Mouse (Mus musculus): Measurements from ENCODE around the gene Slc24a3. TPM values are rescaled to one million over a fixed set of nuclear protein-coding genes. Genes with fewer than 3 reads are reported as not detected.
A peak's percentile ranks its signal among the peaks of the same experiment; 100 is the strongest.

Gene Slc24a3
- total and polyA plus RNA-seq, 2 experiments from 2014 or later, result 27.0 to 40.6 TPM

- TF ChIP-seq CTCF (IDR thresholded peaks at IDR 0.05; ENCODE audit: low read depth), result no peak
- ATAC-seq, result peak; percentile 61
- Histone ChIP-seq H3K9me3 (ENCODE audit: low read length) (no peaks in the 10 kb centered on the region), H3K4me1 (ENCODE audit: insufficient read depth) (no peaks in the 10 kb centered on the region), H3K9ac (no peak overlapping the region), H3K27me3 (ENCODE audit: insufficient read depth, low read length) (no peaks in the 10 kb centered on the region), H3K27ac (ENCODE audit: low read depth, low read length) (no peak overlapping the region), H3K4me2 (ENCODE audit: low read depth) (no peak overlapping the region), H3K36me3 (ENCODE audit: insufficient read depth) (no peaks in the 10 kb centered on the region), H3K4me3 (ENCODE audit: low read depth, low read length) (no peak overlapping the region)
- 43% methylated on average over 6 of the region's 6 CpGs for WGBS
- peak; percentile 17 for DNase-seq
These were observed 463.7 kb downstream of the Slc24a3 start for GRCm38 (mm10) chr2:145631123-145631798.

GRCm38 (mm10) chr2:145631799-145632174, 464.2 kb downstream of the Slc24a3 start:
- H3K4me3 ChIP-seq (ENCODE audit: low read depth, low read length), result no peak overlapping the region
- no peaks in the 10 kb centered on the region for H3K4me1 ChIP-seq (ENCODE audit: insufficient read depth)
- ATAC-seq (peak; percentile 34; the same call in 1 of the 2 replicates), DNase-seq (no peak)
- H3K9me3 ChIP-seq (ENCODE audit: low read length), result no peaks in the 10 kb centered on the region
- H3K9ac ChIP-seq, result no peak overlapping the region
- H3K27me3 ChIP-seq (ENCODE audit: insufficient read depth, low read length), result no peaks in the 10 kb centered on the region
- 24% methylated on average over 4 of the region's 4 CpGs for WGBS
- H3K27ac ChIP-seq (ENCODE audit: low read depth, low read length), result no peak overlapping the region
- TF ChIP-seq CTCF (IDR thresholded peaks at IDR 0.05; ENCODE audit: low read depth), result no peak
- H3K4me2 ChIP-seq (ENCODE audit: low read depth), result no peak overlapping the region
- H3K36me3 ChIP-seq (ENCODE audit: insufficient read depth), result no peaks in the 10 kb centered on the region

- Histone ChIP-seq H3K27ac (ENCODE audit: low read depth, low read length) (no peak overlapping the region), H3K4me3 (ENCODE audit: low read depth, low read length) (no peak overlapping the region), H3K27me3 (ENCODE audit: insufficient read depth, low read length) (no peaks in the 10 kb centered on the region), H3K9me3 (ENCODE audit: low read length) (no peaks in the 10 kb centered on the region), H3K4me1 (ENCODE audit: insufficient read depth) (no peaks in the 10 kb centered on the region), H3K36me3 (ENCODE audit: insufficient read depth) (no peaks in the 10 kb centered on the region), H3K4me2 (ENCODE audit: low read depth) (no peak overlapping the region), H3K9ac (no peak overlapping the region)
- WGBS, result 59% methylated on average over 5 of the region's 5 CpGs
- DNase-seq (peak; percentile 74), ATAC-seq (peak; percentile 53; the same call in 1 of the 2 replicates)
- no peak for TF ChIP-seq CTCF (IDR thresholded peaks at IDR 0.05; ENCODE audit: low read depth)
These were observed 466.3 kb downstream of the Slc24a3 start for GRCm38 (mm10) chr2:145633811-145634210.

GRCm38 (mm10) chr2:145640255-145640984, 472.9 kb downstream of the Slc24a3 start:
- no peak for TF ChIP-seq CTCF (IDR thresholded peaks at IDR 0.05; ENCODE audit: low read depth)
- Histone ChIP-seq H3K4me1 (ENCODE audit: insufficient read depth) (no peaks in the 10 kb centered on the region), H3K9ac (no peak overlapping the region), H3K4me3 (ENCODE audit: low read depth, low read length) (no peak overlapping the region), H3K4me2 (ENCODE audit: low read depth) (no peak overlapping the region), H3K27ac (ENCODE audit: low read depth, low read length) (no peak overlapping the region), H3K9me3 (ENCODE audit: low read length) (no peaks in the 10 kb centered on the region), H3K27me3 (ENCODE audit: insufficient read depth, low read length) (no peaks in the 10 kb centered on the region), H3K36me3 (ENCODE audit: insufficient read depth) (no peaks in the 10 kb centered on the region)
- ATAC-seq, result no peak
- 79% methylated on average over 21 of the region's 21 CpGs for WGBS
- DNase-seq, result no peak

GRCm38 (mm10) chr2:145655373-145655960, 487.9 kb downstream of the Slc24a3 start:
- Histone ChIP-seq H3K27ac (ENCODE audit: low read depth, low read length) (no peak overlapping the region), H3K9me3 (ENCODE audit: low read length) (no peaks in the 10 kb centered on the region), H3K36me3 (ENCODE audit: insufficient read depth) (no peaks in the 10 kb centered on the region), H3K27me3 (ENCODE audit: insufficient read depth, low read length) (no peaks in the 10 kb centered on the region), H3K4me1 (ENCODE audit: insufficient read depth) (no peaks in the 10 kb centered on the region), H3K4me2 (ENCODE audit: low read depth) (no peak overlapping the region), H3K9ac (no peak overlapping the region), H3K4me3 (ENCODE audit: low read depth, low read length) (no peak overlapping the region)
- ATAC-seq (no peak), DNase-seq (no peak)
- TF ChIP-seq CTCF (IDR thresholded peaks at IDR 0.05; ENCODE audit: low read depth), result 0 out of 2 replicates have a peak, but pooled peaks have one; percentile 3
- WGBS, result 38% methylated on average over 12 of the region's 12 CpGs

- no peaks in the 10 kb centered on the region for H3K27me3 ChIP-seq (ENCODE audit: insufficient read depth, low read length)
- no peak overlapping the region for H3K27ac ChIP-seq (ENCODE audit: low read depth, low read length)
- no peaks in the 10 kb centered on the region for H3K36me3 ChIP-seq (ENCODE audit: insufficient read depth)
- no peaks in the 10 kb centered on the region for H3K9me3 ChIP-seq (ENCODE audit: low read length)
- no peak for TF ChIP-seq CTCF (IDR thresholded peaks at IDR 0.05; ENCODE audit: low read depth)
- H3K4me2 ChIP-seq (ENCODE audit: low read depth), result no peak overlapping the region
- no peak for ATAC-seq
- 35% methylated on average over 3 of the region's 3 CpGs for WGBS
- H3K9ac ChIP-seq, result no peak overlapping the region
- no peak overlapping the region for H3K4me3 ChIP-seq (ENCODE audit: low read depth, low read length)
- DNase-seq, result no peak
- H3K4me1 ChIP-seq (ENCODE audit: insufficient read depth), result no peaks in the 10 kb centered on the region
These were observed 488.6 kb downstream of the Slc24a3 start for GRCm38 (mm10) chr2:145656121-145656520.

- DNase-seq (no peak), ATAC-seq (no peak)
- no peak for TF ChIP-seq CTCF (IDR thresholded peaks at IDR 0.05; ENCODE audit: low read depth)
- H3K9ac ChIP-seq, result no peak overlapping the region
- H3K4me3 ChIP-seq (ENCODE audit: low read depth, low read length), result no peak overlapping the region
- H3K36me3 ChIP-seq (ENCODE audit: insufficient read depth), result no peaks in the 10 kb centered on the region
- H3K27me3 ChIP-seq (ENCODE audit: insufficient read depth, low read length), result no peaks in the 10 kb centered on the region
- WGBS, result 43% methylated on average over 1 of the region's 1 CpGs
- H3K4me1 ChIP-seq (ENCODE audit: insufficient read depth), result no peaks in the 10 kb centered on the region
- H3K4me2 ChIP-seq (ENCODE audit: low read depth), result no peak overlapping the region
- no peak overlapping the region for H3K27ac ChIP-seq (ENCODE audit: low read depth, low read length)
- no peaks in the 10 kb centered on the region for H3K9me3 ChIP-seq (ENCODE audit: low read length)
These were observed 489.2 kb downstream of the Slc24a3 start for GRCm38 (mm10) chr2:145656716-145657115.
